Mouse (Mus musculus) testis, postnatal 10 days (tissue): ENCODE data around the gene C2cd4c.

Experiments used
- DNase-seq: peaks from one replicate; pipeline ENCODE4 v3.0.0; 2021; ENCODE audit warnings: low spot score

The C2cd4c gene

GRCm38 (mm10) chr10:79578891-79579290 is 34.9 kb downstream of the C2cd4c start:
- DNase-seq: peak; percentile 16

- peak; percentile 27 for DNase-seq
Observed at GRCm38 (mm10) chr10:79578276-79578675, 35.5 kb downstream of the C2cd4c start.

GRCm38 (mm10) chr10:79577376-79577775 is 36.4 kb downstream of the C2cd4c start:
- DNase-seq: no peak

GRCm38 (mm10) chr10:79575754-79576153 is 38.1 kb downstream of the C2cd4c start:
- no peak for DNase-seq

GRCm38 (mm10) chr10:79574796-79575195 is 39.0 kb downstream of the C2cd4c start:
- DNase-seq: no peak

GRCm38 (mm10) chr10:79574350-79574749 is 39.5 kb downstream of the C2cd4c start:
- DNase-seq: peak; percentile 32

GRCm38 (mm10) chr10:79573611-79574010 is 40.2 kb downstream of the C2cd4c start:
- DNase-seq: peak; percentile 33

GRCm38 (mm10) chr10:79571314-79571713 is 42.5 kb downstream of the C2cd4c start:
- DNase-seq: peak; percentile 19

GRCm38 (mm10) chr10:79569921-79570320 is 43.9 kb downstream of the C2cd4c start:
- no peak for DNase-seq

- DNase-seq: no peak
Observed at GRCm38 (mm10) chr10:79559716-79560115, 54.1 kb downstream of the C2cd4c start.

GRCm38 (mm10) chr10:79557496-79557895 is 56.3 kb downstream of the C2cd4c start:
- peak; percentile 25 for DNase-seq

GRCm38 (mm10) chr10:79556951-79557350 is 56.9 kb downstream of the C2cd4c start:
- DNase-seq: peak; percentile 36
